Mouse (Mus musculus): ENCODE data around the gene Mtg2. TPM values are rescaled to one million over a fixed set of nuclear protein-coding genes. Genes with fewer than 3 reads are reported as not detected.

Gene Mtg2
- polyA plus RNA-seq, 1 experiment from 2014 or later = 19.8 TPM

DNA sequence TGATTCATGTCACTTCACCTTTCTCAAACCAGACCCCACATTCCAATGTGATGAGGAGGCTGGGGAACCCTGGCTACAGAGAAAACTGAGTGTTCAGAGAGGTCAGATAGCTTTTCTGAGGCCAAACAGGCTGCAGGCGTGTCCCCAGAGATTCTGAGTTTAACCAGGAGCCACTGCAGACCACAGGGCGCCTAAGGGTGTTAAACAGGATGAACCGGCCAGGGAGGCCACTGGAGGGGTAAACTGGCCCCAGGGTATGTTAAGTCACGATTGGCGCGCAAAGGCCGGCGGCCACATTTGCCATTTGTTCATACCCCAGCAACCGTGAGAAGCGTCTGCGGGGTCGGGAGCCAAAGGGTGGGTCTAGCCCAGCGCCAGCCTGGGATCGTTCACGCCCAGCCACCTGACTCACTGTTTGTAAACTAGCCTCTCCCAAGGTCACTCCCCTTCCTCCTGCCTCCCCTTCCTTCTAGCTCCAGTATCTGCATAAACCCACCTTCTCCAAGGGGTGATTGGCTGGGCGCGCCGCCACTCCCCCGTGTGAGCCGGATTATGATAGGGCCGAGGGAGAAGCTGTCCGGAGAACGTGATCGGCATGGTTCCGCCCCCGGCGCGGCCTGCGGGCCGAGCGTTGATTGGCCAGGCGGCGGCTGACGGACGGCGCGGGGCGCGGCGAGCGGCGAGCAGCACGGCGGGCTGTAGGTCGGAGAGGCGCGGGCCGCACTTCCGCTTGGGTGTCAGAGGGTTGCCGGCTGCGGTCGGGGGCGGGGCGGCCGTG lies 48.5 kb downstream of the Mtg2 start, which contains the start of gene Osbpl2:
Gene Osbpl2 (plus strand): TSS at position 646 of the 778 bp plus-strand sequence.
- H3K36me3 ChIP-seq (ENCODE audit: control insufficient read depth, insufficient read depth, low read length) = no peaks in the 10 kb centered on the region
- peaks cover 1% of the 10 kb centered on the region; the same call in 1 of the 2 replicates for H3K9me3 ChIP-seq (ENCODE audit: control insufficient read depth, low read length)
- peak within 1 kb of the TSS; percentile 82 for H3K9ac ChIP-seq (ENCODE audit: low read depth, low read length)
- H3K27me3 ChIP-seq (replicated peaks; ENCODE audit: control insufficient read depth, insufficient read depth, low read length) = no peaks in the 10 kb centered on the region
- peak within 1 kb of the TSS; percentile 78 for H3K4me3 ChIP-seq (ENCODE audit: low read depth, low read length)
- peak within 1 kb of the TSS; percentile 74 for H3K4me2 ChIP-seq (ENCODE audit: low read depth, low read length)
- peaks cover 9% of the 10 kb centered on the region; the same call in 1 of the 2 replicates for H3K4me1 ChIP-seq (ENCODE audit: control insufficient read depth, insufficient read depth, low read length)
- ATAC-seq (ENCODE audit: low read depth) (peak; percentile 99), DNase-seq (ENCODE audit: low spot score) (peak; percentile 99)
- peak within 1 kb of the TSS; percentile 49 for H3K27ac ChIP-seq (replicated peaks; ENCODE audit: low read depth, low read length)
- under 1% methylated on average over 17 of the region's 55 CpGs for WGBS

DNA sequence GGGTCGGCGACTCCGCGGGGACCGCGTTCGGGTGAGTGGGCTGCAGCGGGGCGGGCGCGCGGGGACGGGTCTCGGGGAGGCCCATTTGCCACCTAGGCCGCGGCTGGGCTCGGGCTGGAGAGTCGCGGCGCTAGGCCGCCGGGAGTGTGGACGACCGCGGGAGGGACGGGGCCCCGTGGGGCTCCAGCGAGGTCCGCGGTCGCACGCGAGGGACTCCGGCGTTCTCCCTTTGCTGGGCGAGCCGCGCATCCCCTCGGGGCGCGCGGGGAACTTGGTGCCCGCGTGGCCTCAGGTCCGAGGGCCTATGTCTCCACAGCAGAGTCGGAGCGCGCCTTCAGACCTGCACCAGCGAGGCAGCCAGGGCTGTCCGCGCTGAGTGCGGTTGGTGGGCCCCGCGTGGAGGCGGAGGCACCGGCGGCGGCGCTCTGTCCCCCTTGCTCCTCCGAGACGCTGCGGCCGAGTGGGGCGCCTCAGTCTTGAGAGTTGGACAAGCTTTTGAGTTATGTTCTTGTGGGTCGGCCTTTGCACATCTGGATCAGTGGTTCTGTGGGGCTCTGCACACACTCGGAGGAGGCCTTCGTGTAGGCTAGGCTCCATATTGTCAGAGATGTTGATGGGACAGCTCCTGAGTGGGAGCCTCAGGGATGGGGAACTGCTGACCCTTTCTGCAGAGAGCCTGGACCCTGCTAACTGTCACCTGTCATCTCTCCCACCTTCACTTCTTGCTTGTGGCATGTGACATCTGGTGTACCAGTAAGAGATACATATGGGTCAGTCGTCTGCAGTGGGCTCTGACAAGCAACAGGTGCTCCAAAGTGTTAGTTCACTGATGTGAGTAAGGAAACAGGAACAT lies 49.3 kb downstream of the Mtg2 start:
- Histone ChIP-seq H3K27me3 (replicated peaks; ENCODE audit: control insufficient read depth, insufficient read depth, low read length) (no peaks in the 10 kb centered on the region), H3K36me3 (ENCODE audit: control insufficient read depth, insufficient read depth, low read length) (no peaks in the 10 kb centered on the region), H3K27ac (replicated peaks; ENCODE audit: low read depth, low read length) (peak overlapping the region; percentile 24), H3K4me2 (ENCODE audit: low read depth, low read length) (peak overlapping the region; percentile 74), H3K9ac (ENCODE audit: low read depth, low read length) (peak overlapping the region; percentile 82), H3K4me1 (ENCODE audit: control insufficient read depth, insufficient read depth, low read length) (peaks cover 9% of the 10 kb centered on the region; the same call in 1 of the 2 replicates), H3K4me3 (ENCODE audit: low read depth, low read length) (peak overlapping the region; percentile 78), H3K9me3 (ENCODE audit: control insufficient read depth, low read length) (peaks cover 3% of the 10 kb centered on the region; the same call in 1 of the 2 replicates)
- 1% methylated on average over 31 of the region's 68 CpGs for WGBS
- ATAC-seq (ENCODE audit: low read depth) (peak; percentile 31), DNase-seq (ENCODE audit: low spot score) (peak; percentile 47)

DNA sequence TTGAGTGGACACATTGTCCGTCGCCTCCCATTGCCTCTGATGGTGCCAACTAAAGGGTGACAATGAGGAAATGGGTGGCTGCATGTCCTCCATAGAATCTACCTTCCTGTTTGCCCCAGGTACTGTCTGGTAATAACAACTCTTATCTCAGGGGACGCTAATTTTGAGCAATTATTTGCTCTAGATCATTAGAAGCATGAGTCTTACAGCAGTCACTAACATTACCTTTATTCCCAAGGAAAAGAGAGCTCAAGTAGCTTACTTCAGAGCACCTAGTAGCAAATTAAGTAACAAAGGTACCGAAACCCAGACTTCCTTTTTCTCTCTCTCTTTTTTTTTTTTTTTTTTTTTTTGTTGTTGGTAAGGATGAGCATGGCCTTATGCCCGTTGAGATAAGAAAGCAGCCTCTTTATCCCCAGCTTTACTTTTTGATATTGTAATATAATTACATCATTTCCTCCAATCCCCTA lies 49.9 kb downstream of the Mtg2 start:
- Histone ChIP-seq H3K4me3 (ENCODE audit: low read depth, low read length) (peak overlapping the region; percentile 78), H3K9ac (ENCODE audit: low read depth, low read length) (peak overlapping the region; percentile 82), H3K4me1 (ENCODE audit: control insufficient read depth, insufficient read depth, low read length) (peaks cover 9% of the 10 kb centered on the region; the same call in 1 of the 2 replicates), H3K27me3 (replicated peaks; ENCODE audit: control insufficient read depth, insufficient read depth, low read length) (no peaks in the 10 kb centered on the region), H3K4me2 (ENCODE audit: low read depth, low read length) (peak overlapping the region; percentile 74), H3K36me3 (ENCODE audit: control insufficient read depth, insufficient read depth, low read length) (no peaks in the 10 kb centered on the region), H3K27ac (replicated peaks; ENCODE audit: low read depth, low read length) (no peak overlapping the region), H3K9me3 (ENCODE audit: control insufficient read depth, low read length) (peaks cover 3% of the 10 kb centered on the region; the same call in 1 of the 2 replicates)
- no peak for DNase-seq (ENCODE audit: low spot score)
- ATAC-seq (ENCODE audit: low read depth) = no peak
- 63% methylated on average over 5 of the region's 5 CpGs for WGBS

DNA sequence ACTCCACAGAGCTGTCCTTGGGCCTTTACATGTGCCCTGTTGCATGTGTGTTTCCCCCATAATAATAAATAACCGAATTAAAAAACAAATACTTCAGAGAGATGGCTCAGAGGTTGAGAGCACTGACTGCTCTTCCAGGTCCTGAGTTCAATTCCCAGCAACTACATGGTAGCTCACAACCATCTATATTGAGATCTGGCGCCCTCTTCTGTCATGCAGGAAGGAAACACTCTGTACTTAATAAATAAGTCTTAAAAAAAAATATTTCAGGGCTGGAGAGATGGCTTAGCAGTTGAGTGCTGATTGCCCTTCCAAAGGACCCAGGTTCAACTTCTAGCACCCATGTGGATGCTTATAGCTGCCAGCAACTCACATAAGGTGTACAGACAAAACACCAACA lies 53.8 kb downstream of the Mtg2 start:
- Histone ChIP-seq H3K27ac (replicated peaks; ENCODE audit: low read depth, low read length) (no peak overlapping the region), H3K4me1 (ENCODE audit: control insufficient read depth, insufficient read depth, low read length) (0 out of 2 replicates have a peak, but pooled peaks cover 15% of the 10 kb centered on the region), H3K4me3 (ENCODE audit: low read depth, low read length) (no peak overlapping the region), H3K36me3 (ENCODE audit: control insufficient read depth, insufficient read depth, low read length) (no peaks in the 10 kb centered on the region), H3K9me3 (ENCODE audit: control insufficient read depth, low read length) (peaks cover 3% of the 10 kb centered on the region; the same call in 1 of the 2 replicates), H3K4me2 (ENCODE audit: low read depth, low read length) (no peak overlapping the region), H3K27me3 (replicated peaks; ENCODE audit: control insufficient read depth, insufficient read depth, low read length) (no peaks in the 10 kb centered on the region), H3K9ac (ENCODE audit: low read depth, low read length) (no peak overlapping the region)
- ATAC-seq (ENCODE audit: low read depth) (no peak), DNase-seq (ENCODE audit: low spot score) (no peak)
- 85% methylated on average over 2 of the region's 2 CpGs for WGBS

DNA sequence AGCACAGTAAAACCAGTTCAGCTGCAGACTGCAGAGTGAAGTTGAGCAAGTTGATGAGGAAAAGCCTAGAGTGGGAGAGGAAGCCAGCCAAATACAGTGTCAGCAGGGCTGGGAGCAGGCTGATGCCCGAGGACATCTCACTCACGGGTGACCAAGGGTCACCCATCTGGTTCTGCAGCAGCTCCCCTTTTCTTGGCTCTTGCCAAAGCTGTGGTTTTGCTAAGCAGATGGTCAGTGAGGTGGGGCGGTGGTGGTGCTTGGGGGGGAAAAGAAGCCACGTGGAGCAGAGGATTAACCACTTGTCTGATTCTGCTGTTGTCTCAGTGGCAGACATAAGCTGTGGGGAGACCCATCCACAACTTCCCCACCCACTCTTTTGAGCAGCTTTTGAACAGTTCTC lies 55.8 kb downstream of the Mtg2 start:
- no peak for ATAC-seq (ENCODE audit: low read depth)
- peak; percentile 43 for DNase-seq (ENCODE audit: low spot score)
- Histone ChIP-seq H3K4me2 (ENCODE audit: low read depth, low read length) (no peak overlapping the region), H3K27me3 (replicated peaks; ENCODE audit: control insufficient read depth, insufficient read depth, low read length) (no peaks in the 10 kb centered on the region), H3K9me3 (ENCODE audit: control insufficient read depth, low read length) (peaks cover 3% of the 10 kb centered on the region; the same call in 1 of the 2 replicates), H3K36me3 (ENCODE audit: control insufficient read depth, insufficient read depth, low read length) (no peaks in the 10 kb centered on the region), H3K4me3 (ENCODE audit: low read depth, low read length) (no peak overlapping the region), H3K9ac (ENCODE audit: low read depth, low read length) (peak overlapping the region; percentile 31; the same call in 1 of the 2 replicates), H3K27ac (replicated peaks; ENCODE audit: low read depth, low read length) (0 out of 2 replicates have a peak overlapping the region, but pooled peaks have one; percentile 39), H3K4me1 (ENCODE audit: control insufficient read depth, insufficient read depth, low read length) (0 out of 2 replicates have a peak, but pooled peaks cover 9% of the 10 kb centered on the region)
- WGBS = 9% methylated on average over 4 of the region's 4 CpGs

DNA sequence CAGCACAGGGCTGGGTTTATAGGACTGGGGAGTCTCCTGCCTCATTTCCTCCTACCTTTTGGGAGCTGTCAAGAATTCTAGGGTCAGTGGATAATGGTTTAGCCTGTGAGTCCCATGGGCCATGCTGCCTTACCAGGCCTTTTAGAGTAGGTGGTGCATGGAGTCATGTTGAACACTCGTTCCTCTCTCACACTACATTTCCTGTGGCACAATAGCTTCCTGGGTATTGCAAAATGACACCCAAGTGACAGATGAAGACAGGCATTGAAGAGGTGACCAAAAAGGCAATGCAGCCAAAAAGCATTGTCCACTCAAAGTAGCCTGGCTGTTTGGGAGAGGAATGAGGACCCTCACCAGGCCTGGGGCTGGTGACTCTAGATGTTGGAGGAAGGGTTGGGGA lies 57.3 kb downstream of the Mtg2 start:
- H3K9ac ChIP-seq (ENCODE audit: low read depth, low read length) = no peak overlapping the region
- no peak overlapping the region for H3K27ac ChIP-seq (replicated peaks; ENCODE audit: low read depth, low read length)
- H3K27me3 ChIP-seq (replicated peaks; ENCODE audit: control insufficient read depth, insufficient read depth, low read length) = no peaks in the 10 kb centered on the region
- H3K4me3 ChIP-seq (ENCODE audit: low read depth, low read length) = no peak overlapping the region
- 59% methylated on average over 1 of the region's 1 CpGs for WGBS
- H3K36me3 ChIP-seq (ENCODE audit: control insufficient read depth, insufficient read depth, low read length) = no peaks in the 10 kb centered on the region
- peaks cover 3% of the 10 kb centered on the region; the same call in 1 of the 2 replicates for H3K9me3 ChIP-seq (ENCODE audit: control insufficient read depth, low read length)
- H3K4me1 ChIP-seq (ENCODE audit: control insufficient read depth, insufficient read depth, low read length) = 0 out of 2 replicates have a peak, but pooled peaks cover 9% of the 10 kb centered on the region
- ATAC-seq (ENCODE audit: low read depth) = no peak
- H3K4me2 ChIP-seq (ENCODE audit: low read depth, low read length) = no peak overlapping the region
- DNase-seq (ENCODE audit: low spot score) = no peak

DNA sequence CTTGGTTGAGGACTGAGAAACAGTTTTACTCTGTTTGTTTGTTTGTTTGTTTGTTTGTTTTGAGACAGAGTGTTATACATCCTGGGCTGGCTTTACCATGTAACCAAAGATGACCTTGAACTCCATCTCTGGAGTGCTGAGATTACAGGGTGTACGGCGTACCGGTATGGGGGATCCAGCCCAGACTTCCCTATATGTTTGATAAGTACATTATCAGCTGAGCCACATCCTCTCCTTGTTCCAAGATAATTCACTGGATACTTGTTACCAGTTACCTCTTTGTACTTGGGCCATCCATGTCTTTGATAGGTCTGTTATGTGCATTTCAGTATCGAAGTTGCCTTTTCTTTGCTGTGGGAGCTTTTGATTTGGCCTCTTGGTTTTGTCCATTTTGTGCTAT lies 62.8 kb downstream of the Mtg2 start:
- Histone ChIP-seq H3K27me3 (replicated peaks; ENCODE audit: control insufficient read depth, insufficient read depth, low read length) (no peaks in the 10 kb centered on the region), H3K4me2 (ENCODE audit: low read depth, low read length) (no peak overlapping the region), H3K4me1 (ENCODE audit: control insufficient read depth, insufficient read depth, low read length) (no peaks in the 10 kb centered on the region), H3K9me3 (ENCODE audit: control insufficient read depth, low read length) (no peaks in the 10 kb centered on the region), H3K27ac (replicated peaks; ENCODE audit: low read depth, low read length) (no peak overlapping the region), H3K36me3 (ENCODE audit: control insufficient read depth, insufficient read depth, low read length) (peaks cover 4% of the 10 kb centered on the region; the same call in 1 of the 2 replicates), H3K4me3 (ENCODE audit: low read depth, low read length) (no peak overlapping the region), H3K9ac (ENCODE audit: low read depth, low read length) (no peak overlapping the region)
- DNase-seq (ENCODE audit: low spot score) (no peak), ATAC-seq (ENCODE audit: low read depth) (no peak)
- WGBS = 95% methylated on average over 4 of the region's 4 CpGs

DNA sequence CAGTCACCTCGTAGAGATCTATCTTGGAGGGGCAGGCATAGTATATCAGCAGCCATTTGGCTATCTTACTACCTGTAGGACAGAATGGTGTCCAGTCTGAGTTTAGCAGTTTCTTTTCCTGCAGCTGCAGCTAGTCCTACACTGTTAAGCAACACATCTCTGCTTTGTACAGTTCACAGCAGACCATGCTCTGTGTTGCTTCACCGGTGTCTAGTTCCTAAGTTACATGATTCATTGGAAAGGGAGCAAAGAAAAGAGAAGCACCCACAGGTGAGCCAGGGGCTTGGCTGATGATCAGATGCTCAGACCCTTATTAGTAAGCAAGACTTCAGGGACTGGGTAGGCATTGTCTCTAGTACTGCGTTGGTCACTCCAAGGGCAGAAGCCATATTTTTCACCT lies 63.5 kb downstream of the Mtg2 start:
- Histone ChIP-seq H3K4me2 (ENCODE audit: low read depth, low read length) (no peak overlapping the region), H3K27ac (replicated peaks; ENCODE audit: low read depth, low read length) (no peak overlapping the region), H3K4me3 (ENCODE audit: low read depth, low read length) (no peak overlapping the region), H3K36me3 (ENCODE audit: control insufficient read depth, insufficient read depth, low read length) (peaks cover 9% of the 10 kb centered on the region), H3K4me1 (ENCODE audit: control insufficient read depth, insufficient read depth, low read length) (no peaks in the 10 kb centered on the region), H3K27me3 (replicated peaks; ENCODE audit: control insufficient read depth, insufficient read depth, low read length) (no peaks in the 10 kb centered on the region), H3K9ac (ENCODE audit: low read depth, low read length) (no peak overlapping the region), H3K9me3 (ENCODE audit: control insufficient read depth, low read length) (no peaks in the 10 kb centered on the region)
- no peak for DNase-seq (ENCODE audit: low spot score)
- whole genome bisulfite sequencing = 89% methylated on average over 3 of the region's 3 CpGs
- ATAC-seq (ENCODE audit: low read depth) = no peak
